Mouse (Mus musculus) lung, embryonic 14.5 days (tissue): ENCODE data around the gene Ankrd13a. TPM values are rescaled to one million over a fixed set of nuclear protein-coding genes. Genes with fewer than 3 reads are reported as not detected.
A peak's percentile ranks its signal among the peaks of the same experiment; 100 is the strongest.

ENCODE experiments used
- ATAC-seq: fragments of 200-750 bp; cut with Nextera tagmentation; 2 replicates; pipeline ENCODE4 v1.8.0; 2017; ENCODE audit warnings: mild to moderate bottlenecking, moderate TSS enrichment, moderate library complexity; ENCODE audit not compliant: insufficient read depth
- DNase-seq: peaks from one replicate; pipeline ENCODE4 v3.0.0-alpha.2; 2015
- H3K27ac ChIP-seq: fragments of 300-500 bp; sonication (generic); 2 replicates; pipeline ENCODE4 v1.5.1; 2014; ENCODE audit warnings: low read depth, mild to moderate bottlenecking, moderate library complexity
- H3K27me3 ChIP-seq: fragments of 300-500 bp; sonication (generic); 2 replicates; pipeline ENCODE4 v1.6.1; 2014; ENCODE audit warnings: low read length, control low read depth; ENCODE audit not compliant: insufficient read depth
- H3K36me3 ChIP-seq: fragments of 300-500 bp; sonication (generic); 2 replicates; pipeline ENCODE4 v1.6.1; 2014; ENCODE audit warnings: control low read depth; ENCODE audit not compliant: insufficient read depth
- H3K4me1 ChIP-seq: fragments of 300-500 bp; sonication (generic); 2 replicates; pipeline ENCODE4 v1.6.1; 2014; ENCODE audit warnings: antibody characterized with exemption, control low read depth; ENCODE audit not compliant: insufficient read depth
- H3K4me2 ChIP-seq: fragments of 300-500 bp; sonication (generic); 2 replicates; pipeline ENCODE4 v1.6.1; 2014; ENCODE audit warnings: mild to moderate bottlenecking
- H3K4me3 ChIP-seq: fragments of 300-500 bp; sonication (generic); 2 replicates; pipeline ENCODE4 v1.5.1; 2014; ENCODE audit warnings: low read depth, low read length
- H3K9ac ChIP-seq: fragments of 300-500 bp; sonication (generic); 2 replicates; pipeline ENCODE4 v1.6.1; 2014
- H3K9me3 ChIP-seq: fragments of 300-500 bp; sonication (generic); 2 replicates; pipeline ENCODE4 v1.6.1; 2016; ENCODE audit warnings: low read depth, low read length, control low read depth
- CTCF ChIP-seq: IDR thresholded peaks from 2 replicates; pipeline ENCODE4 v1.5.1; 2016; ENCODE audit warnings: antibody characterized with exemption, low read depth
- WGBS: fragments of 180-500 bp; shearing (Covaris S2); extraction: QIAGEN DNeasy Blood & Tissue Kit; methylation state at CpG from one replicate; pipeline ENCODE4 v1.1.7; 2014; 5-methylcytosine and 5-hydroxymethylcytosine counted together
- polyA plus RNA-seq: library from polyadenylated mRNA; unstranded; fragments of >200 nt; fragmentation: Nextera tagmentation; extraction: Ambion mirVana; gene quantifications from 2 replicates; pipeline ENCODE4 v1.2.1, GENCODE M21; 2014

Ankrd13a gene
- polyA plus RNA-seq, 1 experiment from 2014 or later = 83.2 TPM

GRCm38 (mm10) chr5:114784622-114785165, 10.2 kb downstream of the Ankrd13a start:
- Histone ChIP-seq H3K27ac (peak overlapping the region; percentile 88), H3K36me3 (peaks cover 36% of the 10 kb centered on the region), H3K27me3 (no peaks in the 10 kb centered on the region), H3K4me2 (peak overlapping the region; percentile 47), H3K9ac (no peak overlapping the region), H3K4me3 (no peak overlapping the region), H3K9me3 (no peaks in the 10 kb centered on the region), H3K4me1 (peaks cover 19% of the 10 kb centered on the region)
- 30% methylated on average over 16 of the region's 16 CpGs for WGBS
- DNase-seq (peak; percentile 83), ATAC-seq (peak; percentile 78)
- no peak for TF ChIP-seq CTCF

GRCm38 (mm10) chr5:114785196-114785595, 10.7 kb downstream of the Ankrd13a start:
- H3K27ac ChIP-seq = peak overlapping the region; percentile 88
- H3K9me3 ChIP-seq = no peaks in the 10 kb centered on the region
- H3K27me3 ChIP-seq = no peaks in the 10 kb centered on the region
- DNase-seq = peak; percentile 9
- H3K9ac ChIP-seq = no peak overlapping the region
- peaks cover 19% of the 10 kb centered on the region for H3K4me1 ChIP-seq
- 57% methylated on average over 5 of the region's 5 CpGs for WGBS
- H3K4me2 ChIP-seq = peak overlapping the region; percentile 47
- no peak overlapping the region for H3K4me3 ChIP-seq
- peaks cover 36% of the 10 kb centered on the region for H3K36me3 ChIP-seq
- no peak for TF ChIP-seq CTCF
- ATAC-seq = no peak

GRCm38 (mm10) chr5:114793317-114793716, 18.8 kb downstream of the Ankrd13a start:
- Histone ChIP-seq H3K27me3 (no peaks in the 10 kb centered on the region), H3K4me2 (no peak overlapping the region), H3K9ac (no peak overlapping the region), H3K4me1 (peaks cover 15% of the 10 kb centered on the region), H3K9me3 (no peaks in the 10 kb centered on the region), H3K4me3 (no peak overlapping the region), H3K36me3 (peaks cover 52% of the 10 kb centered on the region), H3K27ac (peak overlapping the region; percentile 26; the same call in 1 of the 2 replicates)
- 35% methylated on average over 7 of the region's 7 CpGs for WGBS
- peak; percentile 82 for DNase-seq
- TF ChIP-seq CTCF = no peak
- peak; percentile 54 for ATAC-seq

- Histone ChIP-seq H3K9ac (no peak overlapping the region), H3K4me1 (peaks cover 15% of the 10 kb centered on the region), H3K4me3 (no peak overlapping the region), H3K9me3 (no peaks in the 10 kb centered on the region), H3K36me3 (peaks cover 52% of the 10 kb centered on the region), H3K27me3 (no peaks in the 10 kb centered on the region), H3K27ac (no peak overlapping the region), H3K4me2 (no peak overlapping the region)
- ATAC-seq (no peak), DNase-seq (no peak)
- no peak for TF ChIP-seq CTCF
- WGBS = 69% methylated on average over 4 of the region's 4 CpGs
Observed at GRCm38 (mm10) chr5:114794609-114795008, 20.1 kb downstream of the Ankrd13a start.

- 34% methylated on average over 9 of the region's 9 CpGs for WGBS
- H3K4me3 ChIP-seq = no peak overlapping the region
- H3K4me2 ChIP-seq = no peak overlapping the region
- TF ChIP-seq CTCF = no peak
- H3K4me1 ChIP-seq = peaks cover 15% of the 10 kb centered on the region
- peaks cover 56% of the 10 kb centered on the region for H3K36me3 ChIP-seq
- H3K27ac ChIP-seq = no peak overlapping the region
- H3K27me3 ChIP-seq = no peaks in the 10 kb centered on the region
- DNase-seq = no peak
- no peak overlapping the region for H3K9ac ChIP-seq
- no peaks in the 10 kb centered on the region for H3K9me3 ChIP-seq
- no peak for ATAC-seq
Observed at GRCm38 (mm10) chr5:114795231-114795630, 20.8 kb downstream of the Ankrd13a start.

GRCm38 (mm10) chr5:114795653-114796052, 21.2 kb downstream of the Ankrd13a start:
- DNase-seq (no peak), ATAC-seq (no peak)
- Histone ChIP-seq H3K27ac (no peak overlapping the region), H3K9me3 (no peaks in the 10 kb centered on the region), H3K9ac (no peak overlapping the region), H3K4me3 (no peak overlapping the region), H3K36me3 (peaks cover 60% of the 10 kb centered on the region), H3K4me1 (peaks cover 15% of the 10 kb centered on the region), H3K27me3 (no peaks in the 10 kb centered on the region), H3K4me2 (no peak overlapping the region)
- TF ChIP-seq CTCF = no peak
- WGBS = 58% methylated on average over 9 of the region's 9 CpGs

DNA sequence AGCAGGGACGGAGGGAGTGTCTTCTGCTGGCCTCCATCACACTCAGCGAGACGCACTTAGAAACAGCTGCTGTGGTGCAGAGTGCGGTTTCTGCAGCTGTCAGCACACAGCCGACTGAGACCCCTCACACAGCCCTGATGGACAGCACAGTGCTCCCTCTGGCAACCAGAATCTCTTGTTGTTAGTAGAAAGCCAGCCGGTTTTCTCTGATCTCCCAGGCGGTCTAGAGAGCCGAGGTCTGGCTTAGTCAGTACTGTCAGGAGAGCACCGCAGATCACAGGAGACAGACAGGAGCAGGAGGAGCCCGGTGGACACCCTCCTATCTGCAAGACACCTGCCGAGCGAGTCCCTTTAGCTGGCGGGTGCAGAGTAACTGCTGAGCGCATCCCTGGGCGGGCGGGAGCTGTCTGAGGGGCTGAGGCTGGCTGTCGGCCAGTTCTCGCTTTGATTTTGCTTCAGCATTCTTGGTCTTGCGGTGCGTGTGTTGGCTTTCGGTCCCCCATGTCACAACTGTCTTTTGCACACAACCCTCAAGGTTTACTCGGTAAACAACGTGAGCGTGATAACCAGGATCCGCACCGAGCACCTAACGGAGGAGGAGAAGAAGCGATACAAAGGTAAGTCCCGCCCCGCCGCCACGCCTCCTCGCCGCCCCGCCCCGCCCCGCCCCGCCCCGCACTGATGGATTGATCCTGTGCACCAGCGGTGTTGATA, 22.0 kb downstream of the Ankrd13a start:
- WGBS = 8% methylated on average over 40 of the region's 40 CpGs
- no peaks in the 10 kb centered on the region for H3K9me3 ChIP-seq
- DNase-seq (peak; percentile 86), ATAC-seq (peak; percentile 90)
- peak overlapping the region; percentile 59 for H3K4me2 ChIP-seq
- H3K27me3 ChIP-seq = no peaks in the 10 kb centered on the region
- H3K4me3 ChIP-seq = peak overlapping the region; percentile 26
- H3K4me1 ChIP-seq = peaks cover 15% of the 10 kb centered on the region
- H3K27ac ChIP-seq = peak overlapping the region; percentile 58; the same call in 1 of the 2 replicates
- peaks cover 58% of the 10 kb centered on the region for H3K36me3 ChIP-seq
- TF ChIP-seq CTCF = no peak
- no peak overlapping the region for H3K9ac ChIP-seq
